Mouse (Mus musculus): Measurements from ENCODE around the gene Rpf1. TPM values are rescaled to one million over a fixed set of nuclear protein-coding genes. Genes with fewer than 3 reads are reported as not detected.

The Rpf1 gene
- total RNA-seq (2014; fragmentation: Nextera tagmentation): 60.8 and 77.7 TPM in 2 replicates
- total RNA-seq (2017): 90.3 and 93.0 TPM in 2 replicates

- ATAC-seq (replicated peaks; ENCODE audit: poor library complexity, severe bottlenecking): peak; percentile 93
These were observed at the start of gene Rpf1 for GRCm38 (mm10) chr3:146520798-146521651. Rpf1 (minus strand) TSS chr3:146521429.

GRCm38 (mm10) chr3:146570939-146571338, 49.7 kb upstream of the Rpf1 start:
- ATAC-seq (replicated peaks; ENCODE audit: poor library complexity, severe bottlenecking): no peak

- ATAC-seq (replicated peaks; ENCODE audit: poor library complexity, severe bottlenecking): no peak
These were observed 49.0 kb upstream of the Rpf1 start, which contains the start of gene Uox for GRCm38 (mm10) chr3:146570148-146570782. Uox (plus strand) TSS chr3:146570426.

GRCm38 (mm10) chr3:146569594-146569993, 48.4 kb upstream of the Rpf1 start:
- ATAC-seq (replicated peaks; ENCODE audit: poor library complexity, severe bottlenecking): no peak

- no peak for ATAC-seq (replicated peaks; ENCODE audit: poor library complexity, severe bottlenecking)
These were observed 46.8 kb upstream of the Rpf1 start for GRCm38 (mm10) chr3:146567884-146568530.

- no peak for ATAC-seq (replicated peaks; ENCODE audit: poor library complexity, severe bottlenecking)
These were observed 46.1 kb upstream of the Rpf1 start for GRCm38 (mm10) chr3:146567366-146567765.

- ATAC-seq (replicated peaks; ENCODE audit: poor library complexity, severe bottlenecking): no peak
These were observed 43.8 kb upstream of the Rpf1 start for GRCm38 (mm10) chr3:146565065-146565411.

GRCm38 (mm10) chr3:146564268-146565064, 43.2 kb upstream of the Rpf1 start:
- peak; percentile 61 for ATAC-seq (replicated peaks; ENCODE audit: poor library complexity, severe bottlenecking)

GRCm38 (mm10) chr3:146562936-146563335, 41.7 kb upstream of the Rpf1 start:
- ATAC-seq (replicated peaks; ENCODE audit: poor library complexity, severe bottlenecking): no peak

GRCm38 (mm10) chr3:146557507-146557906, 36.3 kb upstream of the Rpf1 start:
- no peak for ATAC-seq (replicated peaks; ENCODE audit: poor library complexity, severe bottlenecking)

GRCm38 (mm10) chr3:146556567-146556966, 35.3 kb upstream of the Rpf1 start:
- no peak for ATAC-seq (replicated peaks; ENCODE audit: poor library complexity, severe bottlenecking)

GRCm38 (mm10) chr3:146554816-146555215, 33.6 kb upstream of the Rpf1 start:
- ATAC-seq (replicated peaks; ENCODE audit: poor library complexity, severe bottlenecking): no peak

- no peak for ATAC-seq (replicated peaks; ENCODE audit: poor library complexity, severe bottlenecking)
These were observed 22.4 kb upstream of the Rpf1 start for GRCm38 (mm10) chr3:146543632-146544031.

- peak; percentile 30 for ATAC-seq (replicated peaks; ENCODE audit: poor library complexity, severe bottlenecking)
These were observed 19.5 kb upstream of the Rpf1 start for GRCm38 (mm10) chr3:146540521-146541273.

- ATAC-seq (replicated peaks; ENCODE audit: poor library complexity, severe bottlenecking): no peak
These were observed 13.8 kb upstream of the Rpf1 start for GRCm38 (mm10) chr3:146534986-146535385.

GRCm38 (mm10) chr3:146528335-146528734, 7.1 kb upstream of the Rpf1 start:
- ATAC-seq (replicated peaks; ENCODE audit: poor library complexity, severe bottlenecking): no peak

GRCm38 (mm10) chr3:146521652-146522020, 407 bp upstream of the Rpf1 start:
- peak; percentile 6; the same call in 1 of the 2 replicates for ATAC-seq (replicated peaks; ENCODE audit: poor library complexity, severe bottlenecking)

- no peak for ATAC-seq (replicated peaks; ENCODE audit: poor library complexity, severe bottlenecking)
These were observed 917 bp downstream of the Rpf1 start for GRCm38 (mm10) chr3:146520226-146520797.

- no peak for ATAC-seq (replicated peaks; ENCODE audit: poor library complexity, severe bottlenecking)
These were observed 14.5 kb downstream of the Rpf1 start for GRCm38 (mm10) chr3:146506711-146507110.

Data from granulocyte monocyte progenitor cell, adult 5-6 weeks (primary cell).